Mouse (Mus musculus) 416B (cell line): ENCODE measurements at regions not wholly inside any gene's neighbourhood (a gene's known extent, or its start where the extent isn't known, plus 50 kb on each side); places are given as distances from the start of the nearest gene placed in this dataset.

Experiments
- DNase-seq: peaks from one replicate; pipeline ENCODE4 v3.0.0; 2011; ENCODE audit warnings: low read depth

DNA sequence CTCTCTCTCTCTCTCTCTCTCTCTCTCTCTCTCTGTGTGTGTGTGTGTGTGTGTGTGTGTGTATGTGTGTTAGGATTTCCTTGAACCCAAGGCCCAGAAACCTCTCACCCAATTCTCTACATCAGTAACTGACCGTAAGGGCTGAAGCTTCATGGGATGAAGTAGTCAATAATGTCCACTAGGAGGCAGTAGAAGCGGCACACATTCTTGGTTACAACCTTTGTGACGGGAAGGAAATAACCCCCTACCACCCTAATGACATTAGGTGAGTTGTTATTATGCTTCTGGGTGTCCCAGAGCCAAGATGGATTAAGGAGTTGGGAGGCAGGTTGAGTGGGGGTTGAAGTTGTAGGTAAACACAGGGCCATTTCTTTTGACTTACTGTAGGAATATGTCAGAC lies 55.5 kb upstream of the Itprid1 start:
- DNase-seq, result no peak

GRCm38 (mm10) chr6:55775527-55775926 lies 61.2 kb upstream of the Itprid1 start:
- no peak for DNase-seq

GRCm38 (mm10) chr6:55770341-55770740 lies 66.4 kb upstream of the Itprid1 start:
- DNase-seq, result no peak

DNA sequence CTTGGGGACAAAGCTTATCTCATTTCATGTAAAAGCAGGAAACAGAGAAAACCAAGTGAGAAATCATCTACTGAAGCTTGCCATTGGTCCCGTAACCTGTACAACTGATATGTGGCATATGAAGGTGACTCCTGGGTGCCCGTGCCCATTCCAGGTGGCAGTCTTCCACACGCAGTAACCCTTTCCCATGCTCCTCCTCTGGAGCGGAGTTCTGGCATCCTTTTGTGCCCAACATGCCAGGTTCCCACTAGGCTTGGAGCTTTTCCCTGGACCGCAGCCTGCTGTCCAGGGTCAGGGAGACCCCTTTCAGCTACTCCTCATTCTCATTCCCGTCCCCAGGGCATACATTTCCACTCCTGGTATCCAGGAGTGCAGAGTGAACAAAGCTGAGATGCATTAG lies 74.4 kb upstream of the Neurod6 start:
- no peak for DNase-seq

DNA sequence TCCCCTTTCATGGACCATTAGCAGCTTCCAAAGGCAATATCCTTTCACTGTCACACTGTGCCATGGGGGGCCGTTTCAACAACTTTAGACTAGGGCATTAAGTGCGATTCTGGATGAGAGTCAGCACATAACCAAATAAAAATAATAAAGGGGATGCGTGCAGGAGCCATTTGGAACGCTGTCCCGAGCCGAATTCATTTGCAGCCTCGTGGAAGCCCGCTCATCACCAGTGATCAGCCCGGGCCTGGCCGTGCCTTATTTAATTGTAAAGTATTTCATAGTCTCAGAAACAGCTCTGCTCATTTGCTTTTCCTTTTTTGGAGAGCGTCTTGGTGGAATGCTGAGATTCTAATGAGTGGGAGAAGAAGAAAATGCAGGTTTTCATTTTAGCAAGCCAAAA lies 69.8 kb upstream of the Neurod6 start:
- no peak for DNase-seq

GRCm38 (mm10) chr6:55745859-55746151 lies 64.7 kb upstream of the Neurod6 start:
- no peak for DNase-seq

GRCm38 (mm10) chr6:55745105-55745858 lies 64.2 kb upstream of the Neurod6 start:
- no peak for DNase-seq

DNA sequence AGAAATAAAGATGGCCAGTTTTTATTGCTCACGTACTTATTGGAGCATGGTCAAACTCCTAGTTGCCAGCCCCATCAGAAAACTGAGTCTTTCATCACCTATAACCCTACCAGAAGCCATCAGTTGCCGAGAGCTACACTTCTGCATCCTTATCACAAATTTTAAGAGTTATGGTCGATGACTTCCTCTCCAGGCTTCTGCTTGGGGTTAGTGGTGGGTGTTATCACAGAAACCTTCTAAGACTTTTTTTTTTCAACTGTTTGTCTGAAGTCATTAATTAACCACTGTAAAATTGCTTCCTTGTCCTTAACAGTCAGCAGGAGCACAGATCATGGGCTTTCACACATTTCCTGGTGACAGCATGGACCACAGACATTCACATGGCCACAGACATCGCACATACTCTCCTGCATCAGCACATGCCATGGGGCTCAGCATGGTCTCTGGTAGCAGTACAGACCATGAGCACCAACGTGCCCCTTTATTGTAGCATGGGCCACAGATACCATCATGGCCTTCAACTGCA lies 50.3 kb upstream of the Neurod6 start:
- peak; percentile 22 for DNase-seq
